Mouse (Mus musculus) lung, postnatal 0 days (tissue): ENCODE measurements around the gene Tmem192. TPM values are rescaled to one million over a fixed set of nuclear protein-coding genes. Genes with fewer than 3 reads are reported as not detected.

Source experiments
- ATAC-seq: fragments of 200-750 bp; cut with Nextera tagmentation; 2 replicates; pipeline ENCODE4 v1.8.0; 2017; ENCODE audit warnings: moderate library complexity
- DNase-seq: peaks from one replicate; pipeline ENCODE4 v3.0.0-alpha.2; 2016; ENCODE audit warnings: low spot score
- H3K27ac ChIP-seq: fragments of 300-500 bp; sonication (generic); 2 replicates; pipeline ENCODE4 v1.5.1; 2014; ENCODE audit warnings: antibody characterized with exemption, mild to moderate bottlenecking, low read length, mixed read lengths
- H3K27me3 ChIP-seq: fragments of 300-500 bp; sonication (generic); replicated peaks from 2 replicates; pipeline ENCODE4 v1.6.1; 2014; ENCODE audit warnings: low read length, mixed read lengths; ENCODE audit not compliant: insufficient read depth
- H3K36me3 ChIP-seq: fragments of 300-500 bp; sonication (generic); 2 replicates; pipeline ENCODE4 v1.6.1; 2014; ENCODE audit warnings: low read length, mixed read lengths; ENCODE audit not compliant: insufficient read depth
- H3K4me1 ChIP-seq: fragments of 300-500 bp; sonication (generic); 2 replicates; pipeline ENCODE4 v1.6.1; 2014; ENCODE audit warnings: antibody characterized with exemption, low read depth, low read length, mixed read lengths; ENCODE audit not compliant: insufficient read depth
- H3K4me2 ChIP-seq: fragments of 300-500 bp; sonication (generic); replicated peaks from 2 replicates; pipeline ENCODE4 v1.6.1; 2014; ENCODE audit warnings: low read depth, mild to moderate bottlenecking, low read length, moderate library complexity, mixed read lengths
- H3K4me3 ChIP-seq: fragments of 300-500 bp; sonication (generic); 2 replicates; pipeline ENCODE4 v1.5.1; 2014; ENCODE audit warnings: low read depth, low read length
- H3K9ac ChIP-seq: fragments of 300-500 bp; sonication (generic); replicated peaks from 2 replicates; pipeline ENCODE4 v1.6.1; 2014; ENCODE audit warnings: low read depth, mild to moderate bottlenecking
- H3K9me3 ChIP-seq: fragments of 300-500 bp; sonication (generic); 2 replicates; pipeline ENCODE4 v1.6.1; 2016; ENCODE audit warnings: low read length, mixed read lengths
- CTCF ChIP-seq: IDR thresholded peaks from 2 replicates; pipeline ENCODE4 v1.5.1; 2016; ENCODE audit warnings: antibody characterized with exemption, mild to moderate bottlenecking
- EP300 ChIP-seq: IDR thresholded peaks from 2 replicates; pipeline ENCODE4 v1.6.1; 2016; ENCODE audit warnings: antibody characterized with exemption, mild to moderate bottlenecking, control low read depth
- WGBS: fragments of 180-500 bp; shearing (Covaris S2); extraction: QIAGEN DNeasy Blood & Tissue Kit; methylation state at CpG from one replicate; pipeline ENCODE4 v1.1.7; 2014; 5-methylcytosine and 5-hydroxymethylcytosine counted together
- polyA plus RNA-seq: library from polyadenylated mRNA; unstranded; fragments of >200 nt; fragmentation: Nextera tagmentation; extraction: Ambion mirVana; gene quantifications from 2 replicates; pipeline ENCODE4 v1.2.1, GENCODE M21; 2015

Gene Tmem192
- polyA plus RNA-seq, 1 experiment from 2014 or later: 34.4 TPM

- H3K27me3 ChIP-seq: no peaks in the 10 kb centered on the region
- ATAC-seq (no peak), DNase-seq (no peak)
- no peak overlapping the region for H3K4me3 ChIP-seq
- TF ChIP-seq CTCF (no peak), EP300 (no peak)
- no peak overlapping the region for H3K4me2 ChIP-seq
- H3K9me3 ChIP-seq: no peaks in the 10 kb centered on the region
- no peak overlapping the region for H3K27ac ChIP-seq
- H3K9ac ChIP-seq: no peak overlapping the region
- WGBS: 77% methylated on average over 8 of the region's 8 CpGs
- H3K4me1 ChIP-seq: no peaks in the 10 kb centered on the region
- H3K36me3 ChIP-seq: no peaks in the 10 kb centered on the region
Observed at GRCm38 (mm10) chr8:64941019-64941418, 6.0 kb upstream of the Tmem192 start.

- DNase-seq (peak; percentile 74), ATAC-seq (peak; percentile 61)
- Histone ChIP-seq H3K27me3 (no peaks in the 10 kb centered on the region), H3K4me2 (no peak overlapping the region), H3K4me3 (no peak overlapping the region), H3K9me3 (no peaks in the 10 kb centered on the region), H3K9ac (no peak overlapping the region), H3K36me3 (no peaks in the 10 kb centered on the region), H3K4me1 (no peaks in the 10 kb centered on the region), H3K27ac (no peak overlapping the region)
- TF ChIP-seq CTCF (peak; percentile 98), EP300 (no peak)
- WGBS: 12% methylated on average over 9 of the region's 9 CpGs
Observed at GRCm38 (mm10) chr8:64941495-64941894, 5.5 kb upstream of the Tmem192 start.

GRCm38 (mm10) chr8:64942946-64943345 lies 4.0 kb upstream of the Tmem192 start:
- Histone ChIP-seq H3K36me3 (no peaks in the 10 kb centered on the region), H3K9ac (no peak overlapping the region), H3K4me1 (no peaks in the 10 kb centered on the region), H3K27me3 (no peaks in the 10 kb centered on the region), H3K4me2 (no peak overlapping the region), H3K4me3 (no peak overlapping the region), H3K9me3 (no peaks in the 10 kb centered on the region), H3K27ac (no peak overlapping the region)
- DNase-seq: no peak
- ATAC-seq: no peak
- TF ChIP-seq CTCF (no peak), EP300 (no peak)
- 11% methylated on average over 5 of the region's 5 CpGs for WGBS

GRCm38 (mm10) chr8:64944831-64945230 lies 2.2 kb upstream of the Tmem192 start:
- peak; percentile 24 for DNase-seq
- H3K36me3 ChIP-seq: no peaks in the 10 kb centered on the region

GRCm38 (mm10) chr8:64945606-64946005 lies 1.4 kb upstream of the Tmem192 start:
- H3K27me3 ChIP-seq: no peaks in the 10 kb centered on the region
- no peak overlapping the region for H3K9ac ChIP-seq
- DNase-seq (no peak), ATAC-seq (no peak)
- H3K4me1 ChIP-seq: no peaks in the 10 kb centered on the region; the same call in 1 of the 2 replicates
- TF ChIP-seq CTCF (no peak), EP300 (no peak)
- no peaks in the 10 kb centered on the region for H3K36me3 ChIP-seq
- WGBS: 81% methylated on average over 7 of the region's 7 CpGs
- no peak overlapping the region for H3K4me2 ChIP-seq
- H3K9me3 ChIP-seq: no peaks in the 10 kb centered on the region
- H3K27ac ChIP-seq: no peak overlapping the region
- no peak overlapping the region for H3K4me3 ChIP-seq

More at GRCm38 (mm10) chr8:64944831-64945230, 2.2 kb upstream of the Tmem192 start:
- H3K4me3 ChIP-seq: no peak overlapping the region
- no peaks in the 10 kb centered on the region; the same call in 1 of the 2 replicates for H3K4me1 ChIP-seq
- H3K27me3 ChIP-seq: no peaks in the 10 kb centered on the region
- H3K27ac ChIP-seq: no peak overlapping the region
- no peak for ATAC-seq
- no peak overlapping the region for H3K9ac ChIP-seq
- WGBS: 27% methylated on average over 5 of the region's 5 CpGs
- H3K4me2 ChIP-seq: no peak overlapping the region
- no peaks in the 10 kb centered on the region for H3K9me3 ChIP-seq
- TF ChIP-seq CTCF (peak; percentile 59), EP300 (no peak)

- H3K4me1 ChIP-seq: no peaks in the 10 kb centered on the region; the same call in 1 of the 2 replicates
- no peak for DNase-seq
- TF ChIP-seq EP300 (no peak), CTCF (no peak)
- ATAC-seq: no peak
- whole genome bisulfite sequencing: 42% methylated on average over 8 of the region's 8 CpGs
- no peaks in the 10 kb centered on the region for H3K9me3 ChIP-seq
- H3K27me3 ChIP-seq: no peaks in the 10 kb centered on the region
- H3K36me3 ChIP-seq: no peaks in the 10 kb centered on the region
- H3K27ac ChIP-seq: no peak overlapping the region
- H3K4me3 ChIP-seq: peak overlapping the region; percentile 80
- peak overlapping the region; percentile 61 for H3K4me2 ChIP-seq
- H3K9ac ChIP-seq: 0 out of 2 replicates have a peak overlapping the region, but pooled peaks have one; percentile 58
Observed at GRCm38 (mm10) chr8:64946441-64946819, 555 bp upstream of the Tmem192 start.

- Histone ChIP-seq H3K9me3 (no peaks in the 10 kb centered on the region), H3K36me3 (no peaks in the 10 kb centered on the region), H3K4me3 (peak overlapping the region; percentile 80), H3K4me2 (peak overlapping the region; percentile 61), H3K27me3 (no peaks in the 10 kb centered on the region), H3K27ac (peak overlapping the region; percentile 91), H3K4me1 (no peaks in the 10 kb centered on the region; the same call in 1 of the 2 replicates), H3K9ac (peak overlapping the region; percentile 58)
- ATAC-seq (no peak), DNase-seq (no peak)
- no peak for TF ChIP-seq EP300
- no peak for TF ChIP-seq CTCF
- 5% methylated on average over 10 of the region's 10 CpGs for WGBS
Observed at GRCm38 (mm10) chr8:64947698-64948034, 681 bp downstream of the Tmem192 start.
